Mouse (Mus musculus) bone marrow macrophage, adult 2 months (primary cell): ENCODE measurements around the gene Gan.

Source experiments
- CTCF ChIP-seq: IDR thresholded peaks from 2 replicates; pipeline ENCODE4 v1.5.1; 2012; ENCODE audit warnings: low read depth, mild to moderate bottlenecking, low read length, moderate library complexity
- POLR2A ChIP-seq: IDR thresholded peaks from 2 replicates; pipeline ENCODE4 v1.6.1; 2012; ENCODE audit warnings: mild to moderate bottlenecking, low read depth, low read length, borderline replicate concordance

DNA sequence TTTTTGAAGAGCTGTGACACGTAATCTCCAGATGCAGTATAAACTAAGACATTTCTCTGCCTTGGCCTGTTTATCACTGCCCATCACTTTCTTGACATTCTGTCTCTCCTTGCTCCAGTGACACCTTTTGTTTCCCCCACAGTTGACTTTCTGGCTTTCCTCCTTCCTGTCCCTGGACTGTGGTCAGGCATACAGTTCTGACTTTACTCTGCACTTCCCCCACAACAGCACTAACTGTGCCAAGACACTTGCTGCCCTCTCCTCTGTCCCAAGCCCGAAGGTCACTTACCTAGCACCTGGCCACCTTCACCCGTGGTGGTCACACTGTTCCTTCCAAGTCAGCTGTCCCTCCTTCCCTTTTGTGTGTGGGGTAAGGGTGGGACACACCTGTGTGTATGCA is 13.9 kb downstream of the Gan start:
- TF ChIP-seq POLR2A (no peak), CTCF (no peak)
